In the genomic region with DNA sequence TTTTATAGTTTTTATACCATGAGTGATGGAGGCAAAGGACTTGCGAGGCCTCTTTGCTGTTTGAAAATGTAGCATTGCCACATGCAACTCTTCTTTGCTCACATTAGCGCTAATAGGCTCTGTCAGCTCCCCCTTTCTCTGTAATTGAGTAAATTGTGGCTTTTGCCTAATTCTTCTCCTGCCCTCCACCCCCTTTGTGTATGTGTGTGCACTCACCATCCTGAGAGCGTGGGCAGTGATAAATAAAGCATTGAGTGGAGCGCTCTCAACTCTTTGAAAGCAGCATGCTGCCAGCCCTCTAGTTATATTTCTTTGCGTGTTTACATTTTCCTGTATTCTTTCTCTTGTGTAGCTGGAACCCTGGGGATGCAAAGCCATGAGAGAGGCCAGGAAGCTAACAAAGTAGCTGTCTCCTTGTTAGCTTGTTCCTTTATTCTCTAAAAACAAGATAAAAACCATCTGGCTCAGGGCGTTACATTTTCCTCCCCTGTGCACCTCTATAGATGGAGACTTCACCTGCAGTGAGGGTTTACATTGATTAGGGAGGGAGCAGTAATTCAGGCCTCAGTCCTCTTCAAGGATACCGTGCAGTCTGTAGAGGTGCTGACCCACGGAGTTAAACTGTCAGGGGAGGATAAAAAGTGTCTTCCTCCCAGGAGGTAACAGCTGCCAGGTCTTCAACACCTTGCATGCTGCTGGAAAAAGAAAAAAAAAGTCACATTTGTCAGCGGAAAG, we compare ENCODE assay signal across 25 mouse cellular contexts.
DNase-seq lines count a peak whose midpoint lies in the region; ATAC-seq and TF ChIP-seq lines count a peak whose summit lies in the region.
"Had no signal": no experiment of that assay in that cellular context is flagged by ENCODE, and none has a peak within 500 bp of the region (broad histone marks: within the 10 kb centered on the region; RNA-seq: fewer than 3 reads in every experiment).

No protein-coding gene starts in this region.

- H3K27ac ChIP-seq in forebrain, embryonic 14.5 days (ENCODE audit: low read depth, low read length) = no peak overlapping the region
- H3K27ac ChIP-seq in forebrain, embryonic 10.5 days = no peak overlapping the region
- H3K27ac ChIP-seq in midbrain, embryonic 11.5 days (ENCODE audit: low read depth, low read length) = no peak overlapping the region
- H3K27ac ChIP-seq in midbrain, embryonic 13.5 days = no peak overlapping the region
- H3K27ac ChIP-seq in neural tube, embryonic 13.5 days (replicated peaks) = peak overlapping the region; percentile 76
- H3K27ac ChIP-seq in liver, postnatal 0 days (ENCODE audit: low read depth) = no peak overlapping the region
- H3K27ac ChIP-seq: embryonic facial prominence, embryonic 12.5 days; hindbrain, embryonic 10.5 days; left cerebral cortex, adult 2 months; stomach, postnatal 0 days had no signal

- no peaks in the 10 kb centered on the region for H3K36me3 ChIP-seq in forebrain, embryonic 14.5 days (ENCODE audit: control insufficient read depth, insufficient read depth, low read length)
- no peaks in the 10 kb centered on the region for H3K36me3 ChIP-seq in forebrain, embryonic 10.5 days (replicated peaks)
- no peaks in the 10 kb centered on the region for H3K36me3 ChIP-seq in midbrain, embryonic 11.5 days (ENCODE audit: control insufficient read depth, insufficient read depth, low read length)
- no peaks in the 10 kb centered on the region for H3K36me3 ChIP-seq in midbrain, embryonic 13.5 days
- no peaks in the 10 kb centered on the region for H3K36me3 ChIP-seq in neural tube, embryonic 13.5 days
- peaks cover 19% of the 10 kb centered on the region for H3K36me3 ChIP-seq in liver, postnatal 0 days (replicated peaks; ENCODE audit: insufficient read depth, low read length)
- H3K36me3 ChIP-seq: embryonic facial prominence, embryonic 12.5 days; hindbrain, embryonic 10.5 days had no signal

- no peaks in the 10 kb centered on the region for H3K9me3 ChIP-seq in forebrain, embryonic 14.5 days (replicated peaks; ENCODE audit: control insufficient read depth, low read length)
- H3K9me3 ChIP-seq in forebrain, embryonic 10.5 days = no peaks in the 10 kb centered on the region
- H3K9me3 ChIP-seq in midbrain, embryonic 11.5 days (ENCODE audit: control insufficient read depth, low read length) = no peaks in the 10 kb centered on the region
- no peaks in the 10 kb centered on the region for H3K9me3 ChIP-seq in midbrain, embryonic 13.5 days
- no peaks in the 10 kb centered on the region for H3K9me3 ChIP-seq in neural tube, embryonic 13.5 days
- no peaks in the 10 kb centered on the region for H3K9me3 ChIP-seq in liver, postnatal 0 days (ENCODE audit: low read length)
- H3K9me3 ChIP-seq: embryonic facial prominence, embryonic 12.5 days; hindbrain, embryonic 10.5 days; megakaryocyte, embryonic 14.5 days had no signal

- no peak for TF ChIP-seq CTCF in liver, postnatal 0 days (IDR thresholded peaks at IDR 0.05; ENCODE audit: low read depth)

- no peak overlapping the region for H3K4me2 ChIP-seq in forebrain, embryonic 14.5 days (ENCODE audit: low read length)
- H3K4me2 ChIP-seq in midbrain, embryonic 11.5 days = no peak overlapping the region
- no peak overlapping the region for H3K4me2 ChIP-seq in midbrain, embryonic 13.5 days (replicated peaks)
- H3K4me2 ChIP-seq in neural tube, embryonic 13.5 days = 0 out of 2 replicates have a peak overlapping the region, but pooled peaks have one; percentile 13
- H3K4me2 ChIP-seq in liver, postnatal 0 days (ENCODE audit: low read depth, low read length) = no peak overlapping the region
- H3K4me2 ChIP-seq: embryonic facial prominence, embryonic 12.5 days had no signal

- 12% methylated on average over 9 of the region's 9 CpGs for WGBS in forebrain, embryonic 14.5 days
- WGBS in forebrain, embryonic 10.5 days = 34% methylated on average over 9 of the region's 9 CpGs
- WGBS in midbrain, embryonic 11.5 days = 43% methylated on average over 9 of the region's 9 CpGs
- 32% methylated on average over 9 of the region's 9 CpGs for WGBS in midbrain, embryonic 13.5 days
- WGBS in neural tube, embryonic 13.5 days = 16% methylated on average over 9 of the region's 9 CpGs
- WGBS in liver, postnatal 0 days (ENCODE audit: insufficient replicate concordance) = 85% methylated on average over 9 of the region's 9 CpGs

- H3K9ac ChIP-seq in forebrain, embryonic 14.5 days (ENCODE audit: low read length) = no peak overlapping the region; the same call in 1 of the 2 replicates
- no peak overlapping the region for H3K9ac ChIP-seq in midbrain, embryonic 11.5 days (ENCODE audit: low read length)
- H3K9ac ChIP-seq in midbrain, embryonic 13.5 days (replicated peaks) = no peak overlapping the region
- no peak overlapping the region for H3K9ac ChIP-seq in neural tube, embryonic 13.5 days
- H3K9ac ChIP-seq in liver, postnatal 0 days (replicated peaks) = no peak overlapping the region
- H3K9ac ChIP-seq: embryonic facial prominence, embryonic 12.5 days had no signal

- TF ChIP-seq EP300 in liver, postnatal 0 days (IDR thresholded peaks at IDR 0.05; ENCODE audit: low read depth) = no peak

- H3K4me1 ChIP-seq in forebrain, embryonic 14.5 days (ENCODE audit: control insufficient read depth, insufficient read depth, low read length) = peaks cover 22% of the 10 kb centered on the region
- H3K4me1 ChIP-seq in forebrain, embryonic 10.5 days = peaks cover 29% of the 10 kb centered on the region
- H3K4me1 ChIP-seq in midbrain, embryonic 11.5 days (ENCODE audit: control insufficient read depth, insufficient read depth, low read length) = peaks cover 15% of the 10 kb centered on the region
- peaks cover 21% of the 10 kb centered on the region for H3K4me1 ChIP-seq in midbrain, embryonic 13.5 days (replicated peaks)
- H3K4me1 ChIP-seq in neural tube, embryonic 13.5 days (replicated peaks) = peaks cover 41% of the 10 kb centered on the region
- no peaks in the 10 kb centered on the region for H3K4me1 ChIP-seq in liver, postnatal 0 days (ENCODE audit: insufficient read depth)
- H3K4me1 ChIP-seq: megakaryocyte, embryonic 14.5 days had no signal

- no peak for ATAC-seq in forebrain, embryonic 14.5 days
- no peak for ATAC-seq in midbrain, embryonic 11.5 days (ENCODE audit: low FRiP score)
- no peak for ATAC-seq in midbrain, embryonic 13.5 days
- 0 out of 2 replicates have a peak, but pooled peaks have one; percentile 51 for ATAC-seq in neural tube, embryonic 13.5 days (ENCODE audit: low read depth)
- no peak for ATAC-seq in liver, postnatal 0 days

- H3K4me3 ChIP-seq in forebrain, embryonic 14.5 days (ENCODE audit: low read depth, low read length) = no peak overlapping the region
- H3K4me3 ChIP-seq in forebrain, embryonic 10.5 days = no peak overlapping the region
- H3K4me3 ChIP-seq in midbrain, embryonic 11.5 days (ENCODE audit: low read depth, low read length) = no peak overlapping the region
- H3K4me3 ChIP-seq in midbrain, embryonic 13.5 days (replicated peaks) = no peak overlapping the region
- no peak overlapping the region for H3K4me3 ChIP-seq in neural tube, embryonic 13.5 days
- H3K4me3 ChIP-seq in liver, postnatal 0 days (ENCODE audit: low read depth, low read length) = no peak overlapping the region
- H3K4me3 ChIP-seq: embryonic facial prominence, embryonic 12.5 days; erythroblast, embryonic 14.5 days; hindbrain, embryonic 10.5 days; left cerebral cortex, adult 2 months; megakaryocyte, embryonic 14.5 days had no signal

- H3K27me3 ChIP-seq in forebrain, embryonic 14.5 days (replicated peaks; ENCODE audit: control insufficient read depth, insufficient read depth, low read length) = 0 out of 2 replicates have a peak, but pooled peaks cover 3% of the 10 kb centered on the region
- peaks cover 98% of the 10 kb centered on the region for H3K27me3 ChIP-seq in forebrain, embryonic 10.5 days (ENCODE audit: poor library complexity, severe bottlenecking)
- H3K27me3 ChIP-seq in midbrain, embryonic 11.5 days (ENCODE audit: control insufficient read depth, insufficient read depth, low read length) = peaks cover 30% of the 10 kb centered on the region
- peaks cover 26% of the 10 kb centered on the region for H3K27me3 ChIP-seq in midbrain, embryonic 13.5 days
- H3K27me3 ChIP-seq in neural tube, embryonic 13.5 days = peaks cover 3% of the 10 kb centered on the region; the same call in 1 of the 2 replicates
- H3K27me3 ChIP-seq in liver, postnatal 0 days (ENCODE audit: insufficient read depth, low read length) = no peaks in the 10 kb centered on the region
- H3K27me3 ChIP-seq: CH12.LX; embryonic facial prominence, embryonic 12.5 days; megakaryocyte, embryonic 14.5 days had no signal

- peak; percentile 48 for DNase-seq in forebrain, embryonic 14.5 days (ENCODE audit: low spot score)
- DNase-seq in forebrain, embryonic 10.5 days (ENCODE audit: extremely low spot score, low spot score) = no peak
- DNase-seq in midbrain, embryonic 11.5 days (ENCODE audit: low spot score, missing footprints) = peak; percentile 89
- DNase-seq in Muller cell, postnatal 12 days (ENCODE audit: inconsistent ontology term) = peak; percentile 50
- no peak for DNase-seq in liver, postnatal 0 days
- DNase-seq: adrenal gland, postnatal 36 days; cerebellum, adult 2 months; cerebellum, postnatal 36 days; gastrocnemius, postnatal 36 days; kidney, adult 9 months; kidney, postnatal 25 days; left cerebral cortex, postnatal 4 days; liver; lung, adult 18-20 months; lung, postnatal 14 days; right cerebral cortex, adult 18-20 months had no signal

Comparison
In these comparisons a context has a peak if more than half of its experiments do, and no peak if none do; other contexts are left out.
1. DNase-seq: peak in forebrain, embryonic 14.5 days (single experiment), midbrain, embryonic 11.5 days (single experiment) and Muller cell, postnatal 12 days (single experiment); none in forebrain, embryonic 10.5 days (single experiment) and liver, postnatal 0 days (single experiment).